Mouse (Mus musculus) right cerebral cortex, postnatal 25 days (tissue): Measurements from ENCODE around the gene Gm4846.
"Not testable (repeated sequence)": the region's sequence is repeated elsewhere in the genome, so short reads cannot be mapped to it uniquely, and the experiment has no call there.

Experiments used
- DNase-seq: peaks from one replicate; pipeline ENCODE4 v3.0.0; 2022

Gm4846 gene

GRCm38 (mm10) chr1:166497488-166497887, at the start of gene Gm4846:
Gm4846 (minus strand) TSS chr1:166497588.
- DNase-seq: not testable (repeated sequence)

DNA sequence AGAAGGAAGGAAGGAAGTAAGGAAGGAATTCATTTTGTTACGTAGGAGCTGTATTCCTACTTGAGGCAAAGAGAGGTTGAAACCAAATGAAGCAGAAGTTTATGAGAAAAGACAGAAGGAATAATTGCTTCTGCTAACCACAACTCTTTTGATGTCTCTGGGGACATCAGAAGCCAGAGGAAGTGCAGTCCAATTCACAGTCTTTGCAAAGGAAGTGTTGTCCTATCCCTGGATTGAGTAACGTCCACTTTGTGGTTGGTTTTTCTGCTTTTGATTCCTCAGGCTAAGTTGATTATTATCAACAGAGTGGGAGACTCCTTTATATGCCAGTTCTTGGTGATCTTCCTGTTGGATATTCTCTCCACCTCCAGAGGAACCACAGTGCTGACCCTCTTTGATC, 34.1 kb upstream of the Gm4846 start:
- not testable (repeated sequence) for DNase-seq

DNA sequence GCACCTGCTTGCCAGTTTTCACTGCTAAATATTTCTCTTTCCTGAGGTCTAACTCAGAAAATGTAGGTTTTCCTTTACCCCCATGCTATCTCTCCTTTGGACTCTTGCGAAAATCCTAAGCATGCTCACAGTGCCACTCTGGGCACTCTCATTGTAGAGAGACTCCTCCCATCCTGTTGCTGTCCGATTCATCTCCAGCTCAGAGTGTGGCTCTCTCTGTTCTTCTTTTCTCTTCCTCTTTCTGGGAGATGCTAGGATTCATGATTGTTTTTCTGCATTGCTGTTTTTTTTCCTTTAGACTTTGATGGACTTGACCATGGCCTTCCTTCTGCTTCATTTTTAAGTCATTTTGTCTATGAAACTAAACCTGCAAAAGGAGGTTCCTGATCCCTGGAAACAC, 27.3 kb upstream of the Gm4846 start:
- not testable (repeated sequence) for DNase-seq

DNA sequence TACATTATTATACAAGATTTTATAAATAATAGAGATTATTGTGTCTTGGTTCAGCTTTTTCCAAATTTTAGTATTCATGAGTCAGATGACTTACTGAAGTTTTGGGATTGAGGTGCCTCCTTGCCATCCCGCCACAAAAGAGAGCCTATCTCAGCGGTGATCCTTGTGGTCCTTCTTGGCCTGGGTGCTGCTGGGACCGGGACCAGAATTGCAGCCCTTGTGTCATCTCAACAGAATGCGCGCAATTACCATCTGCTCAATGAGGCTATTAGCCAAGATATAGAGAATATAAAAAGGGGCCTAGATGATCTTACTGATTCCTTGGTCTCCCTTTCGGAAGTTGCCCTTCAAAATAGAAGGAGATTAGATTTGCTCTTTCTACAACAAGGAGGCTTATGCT, 22.2 kb upstream of the Gm4846 start:
- not testable (repeated sequence) for DNase-seq

- DNase-seq: no peak
Observed at GRCm38 (mm10) chr1:166516556-166516955, 19.2 kb upstream of the Gm4846 start.

GRCm38 (mm10) chr1:166504206-166504605, 6.8 kb upstream of the Gm4846 start:
- not testable (repeated sequence) for DNase-seq

- no peak for DNase-seq
Observed at GRCm38 (mm10) chr1:166479503-166479902, 17.9 kb downstream of the Gm4846 start.

GRCm38 (mm10) chr1:166467172-166467571, 30.2 kb downstream of the Gm4846 start:
- DNase-seq: no peak

GRCm38 (mm10) chr1:166462544-166462943, 34.8 kb downstream of the Gm4846 start:
- DNase-seq: no peak

GRCm38 (mm10) chr1:166441992-166442391, 55.4 kb downstream of the Gm4846 start:
- DNase-seq: no peak

DNA sequence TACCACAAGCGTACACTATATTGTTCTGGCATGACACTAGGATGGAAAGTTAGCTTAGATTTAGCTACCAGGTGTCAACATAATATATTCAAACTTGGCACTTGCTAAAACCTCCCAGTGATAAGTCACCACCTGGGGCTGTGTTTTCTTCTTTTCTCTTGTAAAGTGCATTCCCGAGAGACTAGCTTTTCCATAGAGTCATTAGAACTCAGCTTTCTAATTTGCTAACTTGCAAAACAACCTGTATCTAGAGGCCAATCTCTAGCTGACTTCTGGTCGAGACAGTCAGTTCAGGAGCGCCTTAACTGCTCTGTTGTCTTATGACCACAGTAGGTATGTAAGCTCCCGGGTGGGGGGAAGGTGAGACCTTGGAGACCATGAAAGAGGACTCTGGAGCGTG, 58.0 kb downstream of the Gm4846 start:
- no peak for DNase-seq
